Mouse (Mus musculus): ENCODE measurements around the gene Ahnak2. TPM values are rescaled to one million over a fixed set of nuclear protein-coding genes. Genes with fewer than 3 reads are reported as not detected.
A peak's percentile ranks its signal among the peaks of the same experiment; 100 is the strongest.

The Ahnak2 gene
- total and polyA plus RNA-seq, 3 experiments: 3.1 to 27.7 (median 14.6) TPM

DNA sequence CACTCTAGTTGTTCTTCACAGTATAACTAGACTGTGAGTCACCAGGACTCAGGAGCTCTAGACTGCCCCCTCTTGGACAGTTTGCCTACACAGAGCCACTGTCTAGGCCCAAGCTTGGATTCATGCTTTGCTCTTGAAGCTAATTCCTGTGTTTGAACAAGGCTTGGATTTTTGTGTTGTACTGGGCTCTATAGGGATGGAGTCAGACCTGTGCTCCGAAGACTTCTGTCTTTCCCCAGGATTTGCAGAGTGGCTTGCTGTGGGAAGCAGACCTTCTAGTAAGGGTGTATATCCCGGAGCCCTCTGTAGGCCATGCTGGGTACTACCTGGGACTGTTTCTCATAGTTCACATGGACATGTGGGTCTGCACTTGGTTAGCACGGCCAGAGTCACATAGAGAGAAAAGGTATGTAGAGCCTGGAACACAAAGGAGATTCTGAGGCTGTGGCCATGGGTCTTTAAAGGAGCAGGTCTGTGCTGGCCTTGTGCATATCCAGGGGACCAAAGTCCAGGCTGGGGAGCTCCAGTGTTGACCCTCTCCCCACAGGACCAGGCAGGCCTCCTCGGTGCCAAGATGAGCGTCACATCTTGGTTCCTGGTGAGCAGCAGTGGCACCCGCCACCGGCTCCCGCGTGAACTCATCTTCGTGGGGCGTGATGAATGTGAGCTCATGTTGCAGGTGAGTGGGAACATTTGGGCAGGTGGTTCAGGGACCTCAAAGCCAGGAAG lies 78.2 kb downstream of the Ahnak2 start:
- no peak overlapping the region for H3K27ac ChIP-seq (ENCODE audit: insufficient read depth, low read depth)
- DNase-seq (ENCODE audit: extremely low read depth): peak; percentile 88
- H3K4me1 ChIP-seq (ENCODE audit: control insufficient read depth in 1 of 2, insufficient read depth in 2 of 2): peaks cover 6 to 12% of the 10 kb centered on the region in 2 experiments
- peak; percentile 21 for TF ChIP-seq SMC3 (IDR thresholded peaks at IDR 0.05; ENCODE audit: low read depth, low read length)
- peak; percentile 93 to 96 for TF ChIP-seq CTCF (conservative IDR thresholded peaks at IDR 0.05 in 1 of 2, IDR thresholded peaks at IDR 0.05 in 1 of 2; ENCODE audit: low read depth in 2 of 2, low read length in 2 of 2)
- no peak for TF ChIP-seq PAX5 (IDR thresholded peaks at IDR 0.05; ENCODE audit: low read length)
- peak; percentile 2 for TF ChIP-seq RAD21 (IDR thresholded peaks at IDR 0.05; ENCODE audit: low read depth, low read length)
- no peak for TF ChIP-seq ZKSCAN1 (IDR thresholded peaks at IDR 0.05; ENCODE audit: borderline replicate concordance, low read depth, low read length)
- no peak for TF ChIP-seq POLR2AphosphoS2 (IDR thresholded peaks at IDR 0.05; ENCODE audit: low read depth, low read length)
- TF ChIP-seq E2F4 (IDR thresholded peaks at IDR 0.05; ENCODE audit: insufficient replicate concordance, low read depth, low read length): no peak
- no peak for TF ChIP-seq CHD1 (IDR thresholded peaks at IDR 0.05; ENCODE audit: low read depth, low read length)
- no peak for TF ChIP-seq MAFK (IDR thresholded peaks at IDR 0.05; ENCODE audit: insufficient replicate concordance, low read length)
- TF ChIP-seq NRF1 (IDR thresholded peaks at IDR 0.05; ENCODE audit: low read depth, low read length): no peak
- TF ChIP-seq ZMIZ1 (IDR thresholded peaks at IDR 0.05; ENCODE audit: low read depth, low read length): no peak
- TF ChIP-seq TCF12 (IDR thresholded peaks at IDR 0.05; ENCODE audit: low read depth, low read length): no peak
- no peaks in the 10 kb centered on the region for H3K9me3 ChIP-seq (replicated peaks; ENCODE audit: low read length)
- no peak overlapping the region for H3K4me2 ChIP-seq (ENCODE audit: insufficient read depth, low read depth, poor library complexity, severe bottlenecking)
- peaks cover 55% of the 10 kb centered on the region for H3K27me3 ChIP-seq (replicated peaks)
- H3K79me2 ChIP-seq (replicated peaks; ENCODE audit: control insufficient read depth, extremely low read depth, insufficient read depth, poor library complexity, severe bottlenecking): no peaks in the 10 kb centered on the region
- H3K4me3 ChIP-seq (replicated peaks in 1 of 3; ENCODE audit: low read depth in 2 of 3, low read length in 2 of 3, poor library complexity in 1 of 3): no peak overlapping the region
- no peaks in the 10 kb centered on the region for H3K36me3 ChIP-seq (replicated peaks in 1 of 2; ENCODE audit: control insufficient read depth in 1 of 2, insufficient read depth in 1 of 2, low read length in 1 of 2)
- H3K9ac ChIP-seq (ENCODE audit: insufficient read depth, low read depth): no peak overlapping the region
- dilution Hi-C loops (cut with MboI; ENCODE audit: extremely low pct_ligation_motif_present, extremely low pct_unique_long_range_greater_than_20kb, low sequenced_read_pairs) (no loop called here), in situ Hi-C loops (cut with MboI; ENCODE audit: low pct_ligation_motif_present, low pct_unique_long_range_greater_than_20kb, low sequenced_read_pairs) (no loop called here)

DNA sequence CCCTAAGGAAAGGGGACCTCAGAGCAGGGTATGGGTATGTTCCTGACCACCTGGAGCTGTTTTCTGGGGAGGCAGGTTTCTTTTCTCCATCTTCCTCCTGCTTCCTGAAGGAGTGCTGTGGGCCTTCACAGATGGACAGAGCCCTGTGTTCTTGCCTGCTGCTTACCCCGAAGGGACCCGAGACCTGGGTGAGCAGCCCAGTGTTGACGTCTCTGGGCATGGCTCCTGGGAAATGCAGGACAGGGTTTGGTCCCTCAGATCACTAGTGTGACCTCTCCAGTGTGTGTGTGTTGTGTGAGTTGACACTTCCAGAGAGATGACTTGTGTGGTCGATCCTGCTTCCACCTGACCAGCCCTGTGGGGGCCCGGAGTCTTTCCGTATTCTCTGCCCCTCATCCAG lies 79.0 kb downstream of the Ahnak2 start:
- in situ Hi-C loops (cut with MboI; ENCODE audit: low pct_ligation_motif_present, low pct_unique_long_range_greater_than_20kb, low sequenced_read_pairs): no loop called here
- H3K27ac ChIP-seq (ENCODE audit: insufficient read depth, low read depth): no peak overlapping the region
- no peak overlapping the region for H3K9ac ChIP-seq (ENCODE audit: insufficient read depth, low read depth)
- H3K79me2 ChIP-seq (replicated peaks; ENCODE audit: control insufficient read depth, extremely low read depth, insufficient read depth, poor library complexity, severe bottlenecking): no peaks in the 10 kb centered on the region
- H3K4me1 ChIP-seq (ENCODE audit: control insufficient read depth in 1 of 2, insufficient read depth in 2 of 2): peaks cover 11 to 20% of the 10 kb centered on the region in 2 experiments
- no peaks in the 10 kb centered on the region for H3K36me3 ChIP-seq (replicated peaks in 1 of 2; ENCODE audit: control insufficient read depth in 1 of 2, insufficient read depth in 1 of 2, low read length in 1 of 2)
- no peaks in the 10 kb centered on the region for H3K9me3 ChIP-seq (replicated peaks; ENCODE audit: low read length)
- TF ChIP-seq MAZ (IDR thresholded peaks at IDR 0.05; ENCODE audit: low read depth, low read length): no peak
- no peak for TF ChIP-seq CTCF (conservative IDR thresholded peaks at IDR 0.05 in 1 of 2, IDR thresholded peaks at IDR 0.05 in 1 of 2; ENCODE audit: low read depth in 2 of 2, low read length in 2 of 2)
- no peak for TF ChIP-seq CHD2 (IDR thresholded peaks at IDR 0.05; ENCODE audit: low read length)
- TF ChIP-seq SMC3 (IDR thresholded peaks at IDR 0.05; ENCODE audit: low read depth, low read length): no peak
- no peak for TF ChIP-seq ZMIZ1 (IDR thresholded peaks at IDR 0.05; ENCODE audit: low read depth, low read length)
- no peak for TF ChIP-seq MEF2A (IDR thresholded peaks at IDR 0.05; ENCODE audit: borderline replicate concordance, low read depth, low read length)
- no peak for TF ChIP-seq ZNF384 (IDR thresholded peaks at IDR 0.05; ENCODE audit: low read depth, low read length)
- no peak for TF ChIP-seq NRF1 (IDR thresholded peaks at IDR 0.05; ENCODE audit: low read depth, low read length)
- H3K4me3 ChIP-seq (replicated peaks in 1 of 3; ENCODE audit: low read depth in 2 of 3, low read length in 2 of 3, poor library complexity in 1 of 3): no peak overlapping the region
- H3K4me2 ChIP-seq (ENCODE audit: insufficient read depth, low read depth, poor library complexity, severe bottlenecking): no peak overlapping the region
- no peak for DNase-seq (ENCODE audit: extremely low read depth)
- H3K27me3 ChIP-seq (replicated peaks): peaks cover 50% of the 10 kb centered on the region
- dilution Hi-C loops (cut with MboI; ENCODE audit: extremely low pct_ligation_motif_present, extremely low pct_unique_long_range_greater_than_20kb, low sequenced_read_pairs): no loop called here

All from CH12.LX (cell line).